Mouse (Mus musculus) effector memory CD4-positive, alpha-beta T cell, adult 5 months (primary cell): ENCODE data around the gene Scimp. TPM values are rescaled to one million over a fixed set of nuclear protein-coding genes. Genes with fewer than 3 reads are reported as not detected.

Experiments
- polyA plus RNA-seq: library from polyadenylated mRNA; unstranded; fragments of 100-300 nt; shearing (Covaris generic); gene quantifications from one replicate; pipeline ENCODE4 v1.2.1, GENCODE M21; 2017

Scimp gene
- 0.37 TPM for polyA plus RNA-seq

GRCm38 (mm10) chr11:70812365-70812764 lies at the start of gene Scimp:
Scimp (minus strand) TSS chr11:70812586.

GRCm38 (mm10) chr11:70844559-70845456 lies 32.4 kb upstream of the Scimp start, which contains the start of gene Rabep1:
Rabep1 (plus strand) TSS chr11:70844778.

GRCm38 (mm10) chr11:70763936-70764808 lies 48.2 kb downstream of the Scimp start, which contains the start of gene Zfp3:
Zfp3 (plus strand) TSS chr11:70764209.

Other genes starting within 250 kb of the Scimp start
- 39.6 TPM for gene Mink1, start 249.7 kb downstream of the Scimp start, polyA plus RNA-seq
- 1.4 TPM for gene 4930544D05Rik, start 196.7 kb downstream of the Scimp start, polyA plus RNA-seq
- gene Chrne, start 193.4 kb downstream of the Scimp start, polyA plus RNA-seq: 18.7 TPM
- gene Gp1ba, start 173.5 kb downstream of the Scimp start, polyA plus RNA-seq: not detected
- 270 TPM for gene Rnf167, start 165.4 kb downstream of the Scimp start, polyA plus RNA-seq
- gene Slc25a11, start 165.1 kb downstream of the Scimp start, polyA plus RNA-seq: 70.1 TPM
- gene Pfn1, start 157.9 kb downstream of the Scimp start, polyA plus RNA-seq: 2,450 TPM
- 9.9 TPM for gene Eno3, start 155.4 kb downstream of the Scimp start, polyA plus RNA-seq
- 64.8 TPM for gene Spag7, start 143.2 kb downstream of the Scimp start, polyA plus RNA-seq
- 36.7 TPM for gene Camta2, start 124.5 kb downstream of the Scimp start, polyA plus RNA-seq
- gene Inca1, start 112.4 kb downstream of the Scimp start, polyA plus RNA-seq: 0.59 TPM
- gene Kif1c, start 112.0 kb downstream of the Scimp start, polyA plus RNA-seq: 2.4 TPM
- gene Zfp3, start 48.4 kb downstream of the Scimp start, polyA plus RNA-seq: 4.5 TPM
- 74.0 TPM for gene Rabep1, start 32.2 kb upstream of the Scimp start, polyA plus RNA-seq
- gene Nup88, start 157.4 kb upstream of the Scimp start, polyA plus RNA-seq: 93.9 TPM
- 67.0 TPM for gene Rpain, start 157.6 kb upstream of the Scimp start, polyA plus RNA-seq
- gene C1qbp, start 170.4 kb upstream of the Scimp start, polyA plus RNA-seq: 85.9 TPM
- gene Dhx33, start 191.9 kb upstream of the Scimp start, polyA plus RNA-seq: 18.3 TPM
- gene Mis12, start 207.0 kb upstream of the Scimp start, polyA plus RNA-seq: 24.0 TPM
- gene Derl2, start 207.3 kb upstream of the Scimp start, polyA plus RNA-seq: 46.5 TPM
- gene 6330403K07Rik, start 220.9 kb upstream of the Scimp start, polyA plus RNA-seq: 6.2 TPM